Mouse (Mus musculus): ENCODE data around the gene Tnn. TPM values are rescaled to one million over a fixed set of nuclear protein-coding genes. Genes with fewer than 3 reads are reported as not detected.

Tnn gene
- polyA plus RNA-seq, 1 experiment: 0.38 TPM

DNA sequence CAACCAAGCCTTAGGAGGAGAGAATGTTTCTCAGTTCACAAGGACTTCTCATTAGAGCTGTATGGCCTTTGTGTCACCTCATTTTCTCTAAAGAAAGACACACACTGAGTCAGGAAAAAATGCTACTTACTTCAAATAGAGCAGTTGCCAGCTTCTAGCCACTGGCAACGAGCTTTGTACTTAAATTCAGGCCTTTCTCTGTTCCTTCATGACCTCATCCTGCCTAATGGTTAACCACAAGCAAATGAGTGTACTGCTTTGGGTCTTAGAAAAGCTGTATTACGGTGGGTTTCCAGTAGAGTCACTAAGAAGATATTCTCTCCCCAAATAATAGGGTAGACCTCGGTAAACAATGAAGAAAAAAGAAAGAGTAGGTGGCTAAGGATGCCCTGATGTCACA is 2.7 kb downstream of the Tnn start:
- Histone ChIP-seq H3K27ac (ENCODE audit: insufficient read depth, low read length) (no peak overlapping the region), H3K4me3 (replicated peaks; ENCODE audit: insufficient read depth, low read depth, low read length) (no peak overlapping the region), H3K27me3 (ENCODE audit: control insufficient read depth, insufficient read depth, low read length) (no peaks in the 10 kb centered on the region), H3K4me1 (ENCODE audit: control insufficient read depth, insufficient read depth, low read length) (no peaks in the 10 kb centered on the region)
- TF ChIP-seq POLR2A (IDR thresholded peaks at IDR 0.05; ENCODE audit: borderline replicate concordance, insufficient read depth, low read length) (no peak), CTCF (IDR thresholded peaks at IDR 0.05; ENCODE audit: borderline replicate concordance, insufficient read depth, low read depth, low read length) (no peak)
- DNase-seq: no peak
- WGBS: 73% methylated on average over 3 of the region's 3 CpGs

DNA sequence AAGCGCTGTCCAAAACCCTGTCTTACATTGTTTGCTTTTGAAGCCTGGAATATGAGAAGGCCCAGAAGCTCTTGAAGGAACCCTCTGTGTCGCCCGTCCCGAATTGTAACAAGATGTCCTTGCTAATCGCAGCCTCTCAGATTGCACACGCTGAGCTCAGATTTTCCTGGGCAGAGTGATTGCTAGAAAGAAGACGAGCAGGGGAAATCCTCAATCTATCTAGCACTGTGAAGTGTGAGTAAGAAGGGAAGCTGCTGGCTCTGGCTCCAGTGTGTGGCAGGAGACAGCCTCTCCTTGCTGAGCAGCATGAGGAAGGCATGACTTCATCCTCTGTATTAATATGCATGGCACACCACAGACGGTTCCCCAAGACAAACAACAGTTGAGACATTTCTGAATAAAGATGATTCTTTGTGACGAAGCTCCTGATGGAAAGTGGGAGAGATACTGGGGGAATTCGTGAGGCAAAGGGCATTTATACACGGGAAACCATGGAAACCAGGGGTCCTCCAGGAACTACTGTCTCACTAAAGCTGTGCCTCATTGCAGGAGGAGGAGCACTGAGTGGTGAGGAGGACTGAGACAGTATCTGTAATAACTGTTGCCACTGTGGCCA is 4.0 kb downstream of the Tnn start:
- Histone ChIP-seq H3K4me3 (replicated peaks; ENCODE audit: insufficient read depth, low read depth, low read length) (no peak overlapping the region), H3K27me3 (ENCODE audit: control insufficient read depth, insufficient read depth, low read length) (no peaks in the 10 kb centered on the region), H3K27ac (ENCODE audit: insufficient read depth, low read length) (no peak overlapping the region), H3K4me1 (ENCODE audit: control insufficient read depth, insufficient read depth, low read length) (no peaks in the 10 kb centered on the region)
- DNase-seq: no peak
- WGBS: 52% methylated on average over 11 of the region's 11 CpGs
- TF ChIP-seq POLR2A (IDR thresholded peaks at IDR 0.05; ENCODE audit: borderline replicate concordance, insufficient read depth, low read length) (no peak), CTCF (IDR thresholded peaks at IDR 0.05; ENCODE audit: borderline replicate concordance, insufficient read depth, low read depth, low read length) (no peak)

DNA sequence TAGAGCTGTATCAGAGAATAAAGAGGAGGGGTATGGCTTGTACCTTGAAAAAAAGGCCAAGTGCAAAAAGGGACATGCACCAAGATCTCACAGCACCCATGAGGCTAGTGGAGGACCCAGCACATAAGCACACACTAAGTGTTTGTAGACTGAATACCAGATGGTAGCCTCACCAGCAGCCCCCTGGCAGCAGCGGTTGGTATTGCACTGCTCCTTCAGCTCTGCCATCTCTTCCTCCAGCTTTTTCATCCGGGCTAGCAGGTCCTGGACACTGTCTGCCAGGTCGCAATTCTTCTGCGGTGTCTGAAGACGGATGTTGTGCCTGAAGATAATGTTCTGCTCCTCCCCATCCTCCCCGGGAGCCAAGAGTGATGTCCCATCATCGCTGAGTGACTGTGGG is 6.1 kb downstream of the Tnn start:
- DNase-seq: no peak
- 86% methylated on average over 7 of the region's 7 CpGs for WGBS
- H3K4me3 ChIP-seq (replicated peaks; ENCODE audit: insufficient read depth, low read depth, low read length): no peak overlapping the region
- H3K27ac ChIP-seq (ENCODE audit: insufficient read depth, low read length): no peak overlapping the region
- H3K27me3 ChIP-seq (ENCODE audit: control insufficient read depth, insufficient read depth, low read length): no peaks in the 10 kb centered on the region
- no peak for TF ChIP-seq POLR2A (IDR thresholded peaks at IDR 0.05; ENCODE audit: borderline replicate concordance, insufficient read depth, low read length)
- H3K4me1 ChIP-seq (ENCODE audit: control insufficient read depth, insufficient read depth, low read length): no peaks in the 10 kb centered on the region

DNA sequence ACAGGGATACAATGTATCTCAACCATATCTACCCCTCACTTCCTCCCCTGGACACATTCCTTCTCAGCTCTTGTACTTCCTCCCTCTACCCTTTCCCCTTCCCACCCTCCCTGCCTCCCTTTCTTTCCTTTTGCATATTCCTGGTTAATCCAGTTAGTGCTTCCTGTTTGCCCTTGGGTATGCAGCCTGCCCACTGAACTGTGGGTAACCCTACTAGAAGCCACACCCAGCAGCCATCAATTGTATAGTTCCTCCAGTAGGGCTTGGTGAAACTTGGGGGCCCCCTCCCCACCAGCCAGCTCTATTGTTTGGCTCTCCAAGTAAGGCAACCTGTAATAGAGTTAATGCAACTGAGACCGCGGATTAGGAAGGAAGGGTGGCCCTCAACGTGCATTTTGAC is 7.8 kb downstream of the Tnn start:
- Histone ChIP-seq H3K4me3 (replicated peaks; ENCODE audit: insufficient read depth, low read depth, low read length) (no peak overlapping the region), H3K4me1 (ENCODE audit: control insufficient read depth, insufficient read depth, low read length) (no peaks in the 10 kb centered on the region), H3K27me3 (ENCODE audit: control insufficient read depth, insufficient read depth, low read length) (no peaks in the 10 kb centered on the region), H3K27ac (ENCODE audit: insufficient read depth, low read length) (no peak overlapping the region)
- TF ChIP-seq POLR2A (IDR thresholded peaks at IDR 0.05; ENCODE audit: borderline replicate concordance, insufficient read depth, low read length): no peak
- no peak for TF ChIP-seq CTCF (IDR thresholded peaks at IDR 0.05; ENCODE audit: borderline replicate concordance, insufficient read depth, low read depth, low read length)
- DNase-seq: no peak
- 79% methylated on average over 3 of the region's 3 CpGs for WGBS

DNA sequence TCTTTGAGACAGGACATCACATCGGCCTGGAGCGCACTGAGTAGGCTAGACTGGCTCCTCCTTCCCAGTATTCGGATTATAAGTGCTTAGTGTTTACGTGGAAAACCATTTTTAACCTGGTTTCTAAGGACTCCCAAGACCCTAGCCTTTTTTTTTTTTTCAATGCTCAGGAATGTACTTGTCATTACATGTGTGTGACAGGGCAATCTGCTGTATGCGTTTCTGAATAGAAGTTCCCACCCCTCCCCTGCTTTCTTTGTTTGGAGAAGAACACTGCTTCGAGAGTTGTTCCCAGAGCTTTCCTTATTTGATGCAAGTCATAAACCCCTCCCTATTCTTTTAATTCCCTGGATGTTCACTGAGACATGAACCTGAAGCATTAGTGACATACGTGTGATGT is 9.0 kb downstream of the Tnn start:
- WGBS: 74% methylated on average over 7 of the region's 7 CpGs
- H3K27me3 ChIP-seq (ENCODE audit: control insufficient read depth, insufficient read depth, low read length): no peaks in the 10 kb centered on the region
- peaks cover 3% of the 10 kb centered on the region; the same call in 1 of the 2 replicates for H3K4me1 ChIP-seq (ENCODE audit: control insufficient read depth, insufficient read depth, low read length)
- TF ChIP-seq POLR2A (IDR thresholded peaks at IDR 0.05; ENCODE audit: borderline replicate concordance, insufficient read depth, low read length) (no peak), CTCF (IDR thresholded peaks at IDR 0.05; ENCODE audit: borderline replicate concordance, insufficient read depth, low read depth, low read length) (no peak)
- H3K4me3 ChIP-seq (replicated peaks; ENCODE audit: insufficient read depth, low read depth, low read length): no peak overlapping the region
- no peak for DNase-seq
- H3K27ac ChIP-seq (ENCODE audit: insufficient read depth, low read length): no peak overlapping the region

DNA sequence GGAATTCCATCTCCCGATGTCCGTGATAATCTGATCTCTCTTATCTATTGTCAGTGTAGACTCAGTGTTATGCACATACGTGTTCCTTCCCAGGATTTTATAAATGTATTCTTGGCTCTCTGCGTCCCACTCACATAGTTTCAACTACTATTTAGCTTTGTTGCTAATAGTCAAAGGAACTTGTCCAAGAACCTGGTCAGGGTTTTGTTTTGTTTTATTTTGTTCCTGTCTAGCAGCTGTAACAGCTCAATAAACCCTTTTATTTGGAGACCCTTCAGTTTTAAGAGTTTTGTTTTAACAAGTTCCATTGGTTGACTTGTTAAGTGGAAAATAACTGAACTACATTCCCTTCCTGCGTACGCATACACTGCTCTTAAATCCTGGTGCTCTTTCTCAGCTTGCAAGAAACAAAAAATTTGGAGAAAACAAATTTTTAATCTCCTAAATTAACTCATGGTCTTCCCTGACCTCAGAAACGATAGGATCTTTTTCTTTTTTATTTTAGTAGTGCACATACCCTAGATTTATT is 17.0 kb downstream of the Tnn start:
- DNase-seq: no peak
- H3K27me3 ChIP-seq (ENCODE audit: control insufficient read depth, insufficient read depth, low read length): no peaks in the 10 kb centered on the region
- TF ChIP-seq POLR2A (IDR thresholded peaks at IDR 0.05; ENCODE audit: borderline replicate concordance, insufficient read depth, low read length) (no peak), CTCF (IDR thresholded peaks at IDR 0.05; ENCODE audit: borderline replicate concordance, insufficient read depth, low read depth, low read length) (no peak)
- peaks cover 3% of the 10 kb centered on the region; the same call in 1 of the 2 replicates for H3K4me1 ChIP-seq (ENCODE audit: control insufficient read depth, insufficient read depth, low read length)
- H3K27ac ChIP-seq (ENCODE audit: insufficient read depth, low read length): no peak overlapping the region
- no peak overlapping the region for H3K4me3 ChIP-seq (replicated peaks; ENCODE audit: insufficient read depth, low read depth, low read length)
- WGBS: 87% methylated on average over 7 of the region's 7 CpGs

DNA sequence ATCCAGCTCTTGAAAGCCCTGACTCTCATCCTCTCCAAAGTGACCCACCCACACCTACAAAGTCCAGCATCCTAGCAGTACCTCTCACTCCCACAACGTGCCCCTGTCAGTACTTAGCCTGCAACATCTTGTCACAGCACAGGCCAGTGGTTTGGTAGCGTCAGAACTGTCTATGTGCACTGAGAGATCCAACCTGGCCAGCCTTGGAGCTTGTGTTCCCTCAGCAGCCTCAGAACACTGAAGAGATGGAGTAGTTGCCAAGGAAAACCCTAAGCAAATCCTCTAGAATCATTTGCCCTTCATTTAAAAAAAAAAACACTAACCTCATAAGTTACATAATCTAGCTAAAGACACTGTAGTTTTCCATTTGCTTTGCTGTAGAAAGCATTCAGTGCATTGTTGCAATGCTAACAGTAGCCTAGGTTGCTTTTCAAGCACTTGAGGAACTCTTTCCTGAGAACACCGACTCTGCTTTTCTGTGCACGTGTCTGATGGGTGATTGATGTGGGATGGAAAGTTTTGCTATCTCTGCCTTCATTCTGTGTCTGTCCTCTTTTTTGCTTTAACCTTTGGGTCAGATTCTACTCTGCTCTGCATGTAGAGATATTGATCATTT is 19.8 kb downstream of the Tnn start:
- no peaks in the 10 kb centered on the region; the same call in 1 of the 2 replicates for H3K4me1 ChIP-seq (ENCODE audit: control insufficient read depth, insufficient read depth, low read length)
- no peak for TF ChIP-seq POLR2A (IDR thresholded peaks at IDR 0.05; ENCODE audit: borderline replicate concordance, insufficient read depth, low read length)
- TF ChIP-seq CTCF (IDR thresholded peaks at IDR 0.05; ENCODE audit: borderline replicate concordance, insufficient read depth, low read depth, low read length): no peak
- 73% methylated on average over 4 of the region's 4 CpGs for WGBS
- H3K27me3 ChIP-seq (ENCODE audit: control insufficient read depth, insufficient read depth, low read length): no peaks in the 10 kb centered on the region
- H3K27ac ChIP-seq (ENCODE audit: insufficient read depth, low read length): no peak overlapping the region
- DNase-seq: no peak
- H3K4me3 ChIP-seq (replicated peaks; ENCODE audit: insufficient read depth, low read depth, low read length): no peak overlapping the region

DNA sequence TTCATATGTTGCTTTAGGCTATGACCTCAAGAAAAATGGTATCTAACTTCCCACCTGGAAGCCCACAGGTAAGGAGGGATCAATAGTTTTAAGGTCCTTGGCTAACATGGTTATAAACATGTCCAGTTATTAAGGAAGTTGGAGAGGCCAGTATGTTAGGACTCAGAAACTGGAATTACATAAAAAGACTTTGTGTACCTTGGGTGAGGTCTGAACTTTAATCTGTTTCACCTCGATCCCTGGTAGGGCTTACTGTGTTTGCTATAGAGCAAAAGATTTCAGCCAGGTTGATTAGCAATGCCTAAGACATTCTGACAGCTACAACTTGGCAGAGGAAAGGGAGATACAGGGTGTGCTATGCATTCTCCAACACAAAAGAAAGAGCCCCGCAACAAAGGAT is 29.4 kb downstream of the Tnn start:
- no peak for TF ChIP-seq POLR2A (IDR thresholded peaks at IDR 0.05; ENCODE audit: borderline replicate concordance, insufficient read depth, low read length)
- TF ChIP-seq CTCF (IDR thresholded peaks at IDR 0.05; ENCODE audit: borderline replicate concordance, insufficient read depth, low read depth, low read length): no peak
- no peak for DNase-seq
- Histone ChIP-seq H3K4me1 (ENCODE audit: control insufficient read depth, insufficient read depth, low read length) (no peaks in the 10 kb centered on the region), H3K4me3 (replicated peaks; ENCODE audit: insufficient read depth, low read depth, low read length) (no peak overlapping the region), H3K27me3 (ENCODE audit: control insufficient read depth, insufficient read depth, low read length) (no peaks in the 10 kb centered on the region), H3K27ac (ENCODE audit: insufficient read depth, low read length) (no peak overlapping the region)
- 78% methylated on average over 2 of the region's 2 CpGs for WGBS
